Mouse (Mus musculus) c-Kit-positive CD71-positive TER-119-positive erythroid progenitor cells, embryonic 14.5 days (primary cell): ENCODE results near the gene Mrpl51.

ENCODE experiments used
- DNase-seq: peaks from one replicate; pipeline ENCODE4 v3.0.0-alpha.2; 2013; ENCODE audit warnings: low spot score

Gene Mrpl51

DNA sequence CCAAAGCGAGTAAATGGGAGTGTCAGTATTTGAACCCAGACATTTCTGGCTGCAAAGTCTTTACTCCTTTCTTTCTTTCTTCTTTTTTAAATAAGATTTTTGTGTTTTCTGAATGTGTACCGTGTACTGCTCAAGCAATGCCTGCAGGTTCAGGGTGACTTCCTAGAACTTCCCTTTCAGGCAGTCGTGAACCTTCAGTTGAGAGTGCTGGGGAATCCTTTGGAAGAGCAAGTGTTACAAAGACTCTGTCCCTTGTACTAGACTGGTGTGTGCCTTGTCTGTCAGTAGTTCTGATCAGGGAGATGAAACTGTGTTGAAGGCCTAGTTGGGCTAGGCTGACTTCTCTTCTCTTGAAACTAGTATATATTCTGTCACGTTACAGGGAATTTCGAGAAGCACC, 1.2 kb downstream of the Mrpl51 start:
- DNase-seq: peak; percentile 27

DNA sequence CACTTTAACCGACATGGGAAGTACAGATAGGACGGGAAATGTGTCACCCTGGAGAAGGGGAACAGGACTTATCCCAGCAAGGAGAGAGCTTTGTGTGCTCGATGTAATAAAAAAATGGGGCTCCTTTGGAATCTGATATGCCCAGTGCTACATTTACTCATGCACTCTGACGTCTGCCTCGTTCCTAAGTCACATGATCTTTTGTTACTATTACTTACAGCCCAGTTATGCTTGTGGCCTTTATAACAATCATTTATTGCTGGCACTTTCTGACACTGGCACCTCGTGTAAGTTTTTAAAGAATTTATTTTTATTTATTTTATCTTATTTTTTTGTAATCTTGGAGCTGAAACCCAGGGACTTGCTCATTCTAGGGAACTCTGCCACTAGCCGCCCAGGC, 1.8 kb downstream of the Mrpl51 start:
- peak; percentile 42 for DNase-seq

DNA sequence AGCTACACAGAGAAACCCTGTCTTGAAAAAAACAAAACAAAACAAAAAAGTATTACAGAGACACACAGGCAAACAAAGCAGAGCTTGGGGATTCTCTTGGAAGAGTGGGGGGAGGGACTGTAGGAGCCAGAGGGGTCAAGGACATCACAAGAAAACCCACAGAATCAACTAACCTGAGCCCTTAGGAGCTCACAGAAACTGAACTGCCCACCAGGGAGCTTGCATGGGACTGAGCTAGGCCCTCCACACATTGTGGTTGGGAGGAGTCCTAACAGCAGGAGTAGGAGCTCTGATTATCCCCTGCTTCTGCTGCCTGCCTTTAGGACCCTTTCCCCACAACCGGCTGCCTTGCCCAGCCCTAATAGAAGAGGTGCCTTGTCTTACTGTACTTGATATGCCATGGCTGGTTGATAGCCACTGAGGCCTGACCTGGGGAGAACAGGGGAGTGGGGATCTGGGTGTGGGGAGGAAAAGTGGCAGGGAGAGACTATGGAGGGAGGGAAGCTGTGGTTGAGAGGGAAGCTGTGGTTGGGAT, 4.0 kb downstream of the Mrpl51 start:
- no peak for DNase-seq

DNA sequence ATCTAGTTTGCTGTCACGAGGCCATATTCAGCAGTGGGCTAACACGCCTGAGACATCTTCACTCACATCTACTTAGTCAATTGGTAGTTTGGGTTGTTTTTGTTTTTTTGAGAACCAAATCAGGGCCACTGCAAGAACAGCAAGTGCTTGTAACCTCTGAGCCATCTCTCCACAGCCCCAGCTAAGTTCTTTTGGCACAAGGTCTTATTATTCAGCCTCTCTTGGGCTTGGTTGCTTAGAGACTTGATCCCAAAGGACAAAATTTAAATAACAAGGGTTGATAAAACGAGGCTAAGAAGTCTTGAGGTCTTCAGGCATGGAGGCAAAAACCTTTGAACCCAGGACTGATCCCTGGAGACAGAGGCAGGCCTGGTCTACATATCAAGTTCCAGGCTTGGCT, 4.7 kb downstream of the Mrpl51 start:
- no peak for DNase-seq

DNA sequence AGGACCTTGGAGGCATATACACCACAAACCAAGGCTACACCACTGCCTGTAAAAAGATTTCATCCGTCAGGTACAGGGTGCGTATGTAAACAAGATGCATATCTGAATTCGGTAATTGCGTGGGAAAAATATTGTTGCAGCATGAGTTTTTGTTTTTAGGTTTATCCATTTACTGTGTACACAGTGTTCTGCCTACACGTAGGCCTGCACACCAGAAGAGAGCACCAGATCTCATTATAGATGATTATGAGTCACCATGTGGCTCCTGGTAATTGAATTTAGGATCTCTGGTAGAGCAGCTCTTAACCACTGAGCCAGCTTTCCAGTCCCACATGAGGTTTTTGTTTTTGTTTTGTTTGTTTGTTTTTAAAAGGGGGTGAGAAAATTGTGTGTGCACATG, 5.6 kb downstream of the Mrpl51 start:
- DNase-seq: no peak

DNA sequence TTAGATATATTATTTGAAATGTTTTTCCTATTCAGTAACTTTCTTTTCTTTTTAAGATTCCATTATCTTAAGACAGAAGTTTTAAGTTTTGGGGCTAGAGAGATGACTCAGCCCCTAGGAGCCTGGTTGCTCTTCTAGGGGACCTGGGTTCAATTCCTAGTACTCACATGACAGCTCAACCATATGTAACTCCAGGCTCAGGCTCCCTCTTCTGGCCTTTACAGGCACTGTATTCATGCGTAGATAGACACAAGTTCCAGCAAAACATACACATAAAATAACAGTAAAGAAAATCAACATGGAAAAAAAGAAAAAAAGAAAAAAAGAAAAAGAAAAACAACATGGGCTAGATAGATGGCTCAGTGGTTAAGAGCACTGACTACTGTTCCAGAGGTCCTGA, 18.8 kb downstream of the Mrpl51 start:
- DNase-seq: no peak

DNA sequence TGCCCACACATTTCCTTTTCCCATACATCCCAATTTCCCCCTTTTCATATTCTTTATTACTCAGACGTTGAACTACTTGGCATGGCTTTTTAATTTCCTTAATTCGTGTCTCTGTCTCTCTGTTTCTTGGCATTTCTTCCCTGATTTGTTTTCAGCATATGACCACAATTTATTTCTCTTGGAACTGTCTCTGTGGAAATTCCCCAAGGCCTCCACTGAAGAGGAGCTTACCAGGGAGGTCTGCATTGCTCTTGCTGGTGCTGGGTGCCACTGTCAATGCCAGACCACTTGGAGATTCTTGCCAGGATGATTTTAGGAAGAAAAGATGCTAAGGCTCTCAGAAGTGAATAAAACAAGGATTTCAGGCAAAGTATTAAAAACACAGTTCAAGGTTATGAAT, 21.0 kb downstream of the Mrpl51 start:
- DNase-seq: no peak

DNA sequence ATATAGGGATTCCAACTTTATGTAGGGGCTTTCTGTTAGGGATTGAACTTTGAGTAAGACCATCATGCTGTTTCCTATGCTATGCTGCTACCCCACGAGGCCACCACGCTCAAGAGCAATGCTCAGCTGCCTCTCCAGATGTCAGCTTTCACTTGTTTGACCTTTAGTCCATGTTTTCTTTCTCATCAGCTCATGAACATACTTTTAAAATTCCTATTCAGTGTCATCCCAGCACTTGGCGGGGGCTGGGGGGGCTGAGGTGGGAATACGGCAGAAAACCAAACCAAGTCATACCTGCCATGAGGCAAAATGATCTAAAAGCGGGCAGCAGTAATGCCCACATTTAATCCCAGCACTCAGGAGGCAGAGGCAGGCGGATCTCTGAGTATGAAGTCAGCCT, 21.5 kb downstream of the Mrpl51 start:
- no peak for DNase-seq

DNA sequence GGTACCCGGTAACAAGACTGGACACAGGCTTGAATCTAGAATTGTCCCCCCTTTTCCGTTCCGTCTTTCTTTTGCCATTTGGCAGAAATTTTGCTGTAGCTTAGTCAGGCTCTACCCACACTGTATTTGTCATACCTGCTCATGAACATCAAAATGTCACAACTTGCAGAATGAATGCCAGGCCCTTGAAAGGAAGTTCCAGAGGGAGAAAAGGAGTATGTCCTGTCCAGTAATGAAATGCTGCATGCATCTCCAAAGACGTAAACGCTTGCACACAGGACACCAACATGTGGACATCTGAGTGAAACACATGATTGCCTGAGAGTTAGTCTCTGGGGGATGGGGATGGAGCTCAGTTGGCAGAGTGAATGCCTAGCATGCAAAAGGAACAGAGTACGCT, 22.1 kb downstream of the Mrpl51 start:
- no peak for DNase-seq

DNA sequence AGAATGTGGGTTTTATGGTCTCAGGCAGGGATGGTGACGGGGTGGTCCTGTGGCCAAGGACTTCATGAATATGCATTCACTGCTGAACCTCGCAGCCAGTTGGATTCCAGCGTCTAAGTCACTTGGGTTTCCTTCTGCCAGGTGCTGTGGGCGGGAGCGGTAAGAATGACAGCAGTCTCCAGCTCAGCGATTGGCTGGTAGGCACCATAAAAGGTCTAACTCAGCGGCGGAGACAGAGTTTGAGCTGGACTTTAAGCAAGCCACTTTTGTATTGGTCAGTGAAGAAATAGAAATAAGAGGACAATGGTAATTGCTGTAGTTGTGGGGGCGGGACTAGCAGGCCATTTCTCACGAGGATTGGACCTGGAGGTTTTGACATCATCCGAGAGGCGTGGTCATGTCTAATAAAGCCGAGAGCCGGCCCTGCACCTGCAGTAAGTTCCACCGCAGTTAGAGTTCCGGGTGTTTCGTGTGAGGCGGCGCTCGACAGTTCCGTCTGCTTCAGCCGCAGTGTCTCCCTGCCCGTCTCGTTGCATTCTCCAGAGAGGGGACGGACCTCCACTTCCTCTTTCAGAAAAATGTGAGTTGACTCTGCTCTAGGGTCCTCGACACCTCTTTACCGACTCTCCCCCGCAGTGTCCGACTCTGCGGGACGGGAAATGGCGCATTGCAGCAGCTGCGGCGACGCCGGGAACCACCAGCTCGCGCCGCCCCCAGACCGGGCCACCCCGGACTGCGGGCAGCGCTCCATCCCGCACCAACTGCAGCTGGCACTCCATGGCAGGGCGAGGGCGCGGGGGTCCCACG, 23.8 kb downstream of the Mrpl51 start, which contains the start of gene Vamp1:
Vamp1 (plus strand) TSS at position 404 of the 807 bp plus-strand sequence.
- DNase-seq: peak; percentile 97

DNA sequence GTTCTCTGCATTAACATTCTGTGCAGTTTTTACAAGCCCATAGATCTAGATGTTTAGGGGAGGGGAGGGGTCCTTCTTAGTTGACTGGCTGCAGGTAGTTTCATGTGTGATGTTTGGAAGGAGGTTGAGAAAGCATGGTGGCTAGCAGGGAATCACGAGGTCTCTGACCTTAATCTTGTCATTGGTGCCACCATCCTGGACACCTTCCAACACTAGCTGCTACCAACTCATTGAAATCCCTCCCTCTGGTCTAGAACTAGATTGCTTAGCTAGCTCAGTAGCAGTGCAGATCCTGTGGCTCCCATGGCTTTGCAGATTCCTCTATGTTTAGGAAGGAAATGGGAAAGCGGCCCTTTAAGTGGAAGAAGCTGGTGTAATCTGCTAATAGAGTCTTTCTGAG, 25.3 kb downstream of the Mrpl51 start:
- DNase-seq: no peak

DNA sequence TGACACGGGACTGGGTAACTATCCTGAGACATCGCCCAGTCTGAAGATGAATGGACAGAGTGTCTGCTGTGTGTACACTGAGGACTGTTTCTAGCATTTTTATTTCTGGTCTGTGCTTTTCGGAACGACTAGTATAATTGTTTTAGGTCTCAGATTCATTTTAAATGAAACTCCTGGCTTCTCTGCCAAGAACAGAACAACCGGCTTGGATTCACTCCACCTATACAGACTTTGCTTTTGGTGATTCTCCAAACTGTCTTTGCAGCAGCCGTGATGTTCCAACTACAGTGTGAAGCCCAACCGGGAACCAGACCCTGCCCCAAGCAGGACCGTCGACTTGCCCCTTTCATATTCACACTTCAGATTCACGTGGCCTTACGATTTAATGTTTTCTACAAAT, 26.3 kb downstream of the Mrpl51 start:
- no peak for DNase-seq

DNA sequence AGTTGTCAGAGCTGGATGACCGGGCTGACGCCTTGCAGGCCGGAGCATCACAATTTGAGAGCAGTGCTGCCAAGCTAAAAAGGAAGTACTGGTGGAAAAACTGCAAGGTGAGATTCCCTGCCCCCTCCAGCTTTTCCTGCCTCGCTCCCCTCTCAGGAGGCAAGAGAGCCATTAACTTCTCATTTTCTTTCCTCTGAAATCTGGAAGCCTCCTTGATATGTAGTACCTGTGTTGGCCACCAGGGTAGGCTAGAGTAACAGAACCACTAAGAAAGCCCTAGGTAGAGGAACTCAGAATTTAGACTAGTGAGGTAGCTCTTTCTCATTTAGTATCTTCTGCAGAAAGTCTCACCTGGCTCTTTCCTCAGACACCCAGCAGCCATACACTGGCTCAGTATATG, 27.4 kb downstream of the Mrpl51 start:
- DNase-seq: peak; percentile 71

DNA sequence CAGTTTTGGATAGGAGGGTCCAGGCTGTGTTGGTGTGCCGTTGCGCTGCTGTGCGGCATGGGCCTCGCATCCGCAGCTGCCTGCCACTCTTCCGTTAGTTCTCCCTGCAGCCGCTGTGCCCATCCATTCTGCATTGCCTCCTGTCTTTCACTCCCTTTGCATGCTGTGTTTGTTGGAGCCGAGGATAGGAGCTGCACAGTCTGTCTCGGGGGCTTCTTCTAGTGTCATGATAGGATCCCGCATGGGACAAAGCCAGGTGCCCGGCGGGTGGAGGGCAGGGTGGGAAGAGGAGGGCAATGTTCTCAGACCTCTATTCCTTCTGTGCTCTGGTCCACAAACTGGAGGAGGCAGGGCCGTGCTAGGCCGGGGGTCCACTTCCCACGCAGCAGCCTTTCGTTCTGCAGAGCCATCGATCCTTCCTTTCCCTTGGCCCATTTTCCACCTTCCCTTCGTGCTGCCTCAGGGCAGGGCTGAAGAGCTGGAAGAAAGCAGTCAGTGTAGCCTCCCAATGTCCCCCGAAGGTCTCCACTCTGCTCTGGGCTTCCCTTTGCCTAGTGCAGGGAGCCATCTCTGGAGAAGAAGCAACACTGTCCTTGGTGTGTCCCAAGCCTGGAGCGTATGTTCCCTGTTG, 29.6 kb downstream of the Mrpl51 start:
- DNase-seq: no peak

DNA sequence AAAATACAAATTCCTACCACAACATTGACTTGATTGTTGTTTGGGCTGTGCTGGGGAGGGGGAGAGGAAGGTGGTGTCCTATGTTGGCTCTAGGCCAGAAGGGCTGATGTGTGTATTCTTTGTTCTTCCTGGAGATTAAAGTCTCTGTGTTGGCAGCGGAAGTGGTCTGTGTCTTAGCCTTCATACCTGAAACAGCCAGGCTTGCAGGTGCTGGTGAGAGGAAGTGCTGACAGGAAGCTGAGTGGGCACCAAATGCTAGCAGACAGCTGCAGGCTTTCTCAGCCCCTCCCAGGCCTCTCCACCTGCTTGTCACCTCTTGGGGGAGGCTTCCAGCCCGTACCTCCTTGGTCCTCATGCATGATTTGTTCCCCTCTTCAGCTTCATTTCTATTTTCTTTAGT, 30.5 kb downstream of the Mrpl51 start:
- no peak for DNase-seq

DNA sequence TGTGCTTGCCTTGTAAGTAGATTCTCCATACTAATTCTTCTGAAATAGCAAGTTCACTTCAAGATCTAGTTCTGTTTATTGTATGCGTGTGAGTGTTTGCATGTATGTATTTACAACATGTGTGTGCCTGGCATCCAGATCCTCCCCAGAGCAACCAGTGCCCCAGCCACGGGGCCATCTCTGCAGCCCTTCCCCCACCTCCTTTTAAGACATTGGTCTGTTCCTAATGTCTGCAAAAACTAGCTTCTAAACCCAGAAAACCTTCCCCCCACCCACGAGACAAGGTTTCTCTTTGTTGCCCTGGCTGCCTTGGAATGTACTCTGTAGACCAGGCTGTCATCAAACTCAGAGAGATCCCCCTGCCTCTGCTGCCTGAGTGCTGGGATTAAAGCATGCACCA, 31.0 kb downstream of the Mrpl51 start:
- DNase-seq: no peak

DNA sequence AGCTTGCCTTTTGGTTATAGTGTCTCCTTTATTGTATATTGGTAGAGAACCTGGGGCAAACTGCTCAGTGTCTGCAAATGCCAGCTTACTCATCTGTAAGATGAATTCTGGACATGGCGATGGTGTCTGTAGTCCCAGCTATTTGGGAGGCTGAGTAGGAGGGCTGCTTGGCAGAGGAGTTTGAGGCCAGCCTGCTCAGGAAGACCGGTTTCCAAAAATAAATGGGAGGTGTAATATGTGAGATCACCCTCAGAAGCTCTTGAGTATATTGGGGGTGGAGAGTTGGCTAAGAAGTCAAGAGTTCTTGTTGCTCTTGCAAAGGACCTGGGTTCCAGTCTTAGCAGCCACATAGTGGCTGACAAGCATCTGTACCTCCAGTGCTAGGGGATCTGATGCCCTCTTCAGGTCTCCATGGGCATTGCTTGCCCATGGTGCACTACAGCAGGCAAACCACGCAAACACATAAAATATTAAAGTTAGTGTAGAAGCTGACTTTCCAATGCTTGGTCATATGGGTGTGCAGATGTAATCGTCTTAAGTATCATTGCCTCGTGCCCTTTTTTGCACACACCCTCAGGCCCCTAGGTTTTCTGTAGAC, 34.0 kb downstream of the Mrpl51 start:
- peak; percentile 21 for DNase-seq

DNA sequence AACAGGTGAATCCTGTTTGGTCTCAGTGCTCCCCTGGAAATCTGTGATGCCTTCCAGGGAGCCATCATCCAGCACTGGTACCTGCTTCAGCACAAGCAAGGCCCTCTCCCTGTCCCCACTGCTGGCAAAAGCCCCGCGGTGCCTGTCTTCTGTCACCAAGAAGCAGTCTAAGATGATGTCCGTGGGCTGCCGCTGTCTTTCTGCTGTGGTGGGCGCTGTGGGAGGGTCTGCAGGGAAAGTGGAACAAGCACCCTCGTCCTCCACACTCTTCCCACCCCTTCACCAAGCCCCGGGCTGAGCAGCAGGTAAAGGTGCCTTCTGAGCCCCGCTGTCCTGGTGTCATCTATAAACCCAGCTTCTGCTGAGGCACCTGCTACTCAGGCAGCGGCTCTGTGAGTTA, 39.0 kb downstream of the Mrpl51 start:
- DNase-seq: no peak

DNA sequence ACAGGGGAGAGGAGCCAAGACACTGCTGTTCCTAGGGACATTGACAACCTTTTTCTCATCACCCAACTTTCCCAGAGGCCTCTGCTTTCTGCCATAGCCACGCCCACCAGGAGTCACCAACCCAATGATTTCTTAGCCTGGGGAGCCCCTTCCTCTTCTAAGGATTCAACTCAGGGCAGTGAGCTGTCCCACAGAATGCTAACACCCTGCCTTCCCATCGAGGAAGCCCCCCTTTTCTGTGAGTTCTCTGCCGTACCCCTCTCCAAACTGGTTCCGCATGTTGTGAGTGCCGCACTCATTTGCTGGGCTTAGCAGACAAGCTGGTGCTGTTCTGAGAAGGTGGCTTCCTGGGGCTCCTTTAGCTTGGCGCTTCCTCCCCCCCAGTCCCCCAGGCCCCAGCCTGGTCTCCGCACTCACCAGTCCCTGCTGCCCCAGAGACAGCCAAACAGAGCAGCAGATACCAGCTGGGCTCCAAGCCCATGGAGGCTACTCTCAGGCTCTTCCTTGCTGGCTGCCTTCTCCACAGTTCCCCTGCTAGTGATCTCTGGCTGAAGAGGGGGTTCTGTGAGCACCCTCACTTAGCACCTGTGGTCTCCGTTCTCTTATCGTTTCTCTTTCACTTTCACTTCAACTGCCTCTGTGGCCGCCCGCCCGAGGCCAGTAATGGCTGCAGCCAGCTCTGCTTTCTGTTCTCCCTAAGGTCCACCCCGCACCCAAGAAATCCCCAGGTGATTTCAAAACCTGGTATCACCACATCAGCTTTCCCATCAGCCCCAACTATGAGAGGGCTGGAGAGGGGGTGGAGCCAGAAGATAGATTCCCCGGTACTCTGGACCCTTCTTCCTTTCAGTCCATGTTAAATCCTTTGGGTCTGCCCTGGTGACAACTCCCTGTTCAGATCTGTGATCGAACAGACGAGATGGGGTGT, 39.8 kb downstream of the Mrpl51 start, which contains the start of gene Tapbpl:
Tapbpl (minus strand) TSS at position 744 of the 928 bp plus-strand sequence.
- peak; percentile 52 for DNase-seq

DNA sequence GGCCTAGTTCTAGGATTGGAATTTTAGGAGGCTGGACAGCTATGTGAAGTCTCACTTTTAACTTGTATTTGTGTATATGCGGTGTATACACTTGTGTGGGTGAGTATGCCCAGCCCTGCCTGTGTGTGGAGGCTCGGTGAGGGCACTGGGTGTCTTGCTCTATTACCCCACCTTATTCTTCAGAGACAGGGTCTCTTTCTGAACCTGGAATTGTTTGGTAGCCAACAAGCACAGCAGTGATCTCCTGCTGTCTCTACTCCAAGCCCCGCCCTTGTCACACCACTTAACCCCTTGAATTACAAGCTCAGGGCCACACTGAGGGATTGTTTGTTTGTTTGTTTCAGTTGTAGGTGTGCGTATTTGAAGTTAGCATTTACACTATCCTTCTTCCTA, 40.4 kb downstream of the Mrpl51 start:
- DNase-seq: no peak

DNA sequence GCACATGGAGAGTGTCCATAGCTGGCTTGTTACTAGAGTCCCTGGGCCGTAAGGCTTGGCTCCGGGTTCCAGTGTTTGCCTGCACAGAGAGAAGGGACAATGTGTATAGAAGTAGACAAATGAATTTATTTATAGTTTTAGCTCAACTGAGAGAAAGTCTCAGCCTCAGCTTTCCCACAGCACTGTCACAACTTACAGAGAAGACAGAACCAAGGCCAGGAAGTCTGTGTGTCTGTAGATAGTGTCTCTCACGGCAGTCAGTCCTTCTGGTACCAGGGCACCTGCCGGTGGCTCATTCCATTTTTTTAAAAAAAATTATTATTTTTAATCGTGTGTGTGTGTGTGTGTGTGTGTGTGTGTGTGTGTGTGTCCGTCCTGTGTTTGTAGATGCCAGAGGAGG, 40.9 kb downstream of the Mrpl51 start:
- no peak for DNase-seq
